Mouse (Mus musculus): ENCODE data around the gene Hk1. TPM values are rescaled to one million over a fixed set of nuclear protein-coding genes. Genes with fewer than 3 reads are reported as not detected.
A peak's percentile ranks its signal among the peaks of the same experiment; 100 is the strongest.

Hk1 gene
- polyA plus RNA-seq (2015; fragmentation: Nextera tagmentation; extraction: Ambion mirVana), result 25.5 and 27.6 TPM in 2 replicates

DNA sequence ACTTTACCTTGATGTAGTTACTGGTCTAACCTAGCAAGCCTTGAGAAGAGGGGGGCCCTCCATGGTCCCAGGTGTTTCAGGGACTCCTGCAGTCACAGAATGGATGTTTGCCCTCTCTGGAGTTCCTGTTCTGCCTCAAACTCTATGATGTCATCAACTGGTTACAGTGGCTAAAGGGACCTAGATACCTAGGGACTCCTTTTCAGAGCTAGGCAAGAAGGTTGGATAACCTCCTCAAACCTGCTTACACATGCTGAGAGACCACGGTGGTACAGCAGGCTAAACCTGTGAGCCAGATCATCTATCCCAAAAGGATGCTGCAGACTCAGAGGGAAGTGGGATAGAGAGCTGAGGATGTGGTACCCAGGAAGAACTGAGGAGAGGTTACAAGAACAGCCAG is at the start of gene Hk1:
Hk1 (minus strand) TSS at position 101 of the 400 bp plus-strand sequence.
- Histone ChIP-seq H3K4me2 (ENCODE audit: low read depth, low read length) (no peak within 1 kb of the TSS), H3K27ac (ENCODE audit: low read length) (no peak within 1 kb of the TSS), H3K36me3 (ENCODE audit: control insufficient read depth, insufficient read depth, low read length) (0 out of 2 replicates have a peak, but pooled peaks cover 3% of the 10 kb centered on the region), H3K4me1 (ENCODE audit: control insufficient read depth, insufficient read depth, low read length) (no peaks in the 10 kb centered on the region), H3K9me3 (ENCODE audit: control insufficient read depth, low read length) (no peaks in the 10 kb centered on the region), H3K27me3 (replicated peaks; ENCODE audit: control insufficient read depth, insufficient read depth, low read length) (no peaks in the 10 kb centered on the region), H3K4me3 (ENCODE audit: low read length) (no peak within 1 kb of the TSS), H3K9ac (ENCODE audit: low read depth, low read length) (no peak within 1 kb of the TSS)
- WGBS, result 84% methylated on average over 1 of the region's 1 CpGs
- ATAC-seq, result no peak

DNA sequence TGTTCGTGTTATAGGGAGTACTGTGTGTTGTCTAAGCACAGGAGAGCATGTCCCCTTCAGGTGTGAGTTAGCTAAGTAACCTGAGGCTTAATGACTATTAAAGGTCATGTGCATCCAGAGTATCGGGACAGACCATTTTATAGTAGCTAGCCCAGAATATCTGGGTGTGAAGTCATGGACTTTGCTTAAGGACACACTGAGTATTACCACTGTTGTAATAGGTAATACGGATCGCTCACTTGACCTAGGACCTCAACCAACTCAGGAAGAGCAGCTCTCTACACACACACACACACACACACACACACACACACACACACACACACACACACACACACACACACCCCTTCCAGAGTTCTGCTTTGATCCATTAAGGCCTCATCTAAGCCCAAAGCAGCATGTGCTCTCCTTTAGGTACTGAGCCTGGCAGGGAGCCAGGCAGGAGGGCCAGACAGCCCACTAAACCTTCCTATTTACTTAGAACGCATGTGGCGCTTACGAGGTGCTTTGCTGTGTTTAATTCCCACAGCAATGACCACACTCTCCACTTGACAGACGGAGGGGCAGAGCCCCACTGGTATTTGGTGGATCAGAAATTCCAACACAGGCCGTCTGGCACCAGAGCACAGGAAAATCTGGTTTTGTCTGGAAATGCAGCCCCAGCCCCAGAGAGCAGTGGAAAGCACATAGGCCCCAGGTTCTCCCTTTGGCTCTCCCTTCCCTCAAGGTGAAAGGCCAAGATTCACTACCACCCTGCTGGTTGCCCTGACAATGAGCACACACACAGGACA is 45.6 kb upstream of the Hk1 start:
- H3K4me1 ChIP-seq (ENCODE audit: control insufficient read depth, insufficient read depth, low read length), result peaks cover 26% of the 10 kb centered on the region

DNA sequence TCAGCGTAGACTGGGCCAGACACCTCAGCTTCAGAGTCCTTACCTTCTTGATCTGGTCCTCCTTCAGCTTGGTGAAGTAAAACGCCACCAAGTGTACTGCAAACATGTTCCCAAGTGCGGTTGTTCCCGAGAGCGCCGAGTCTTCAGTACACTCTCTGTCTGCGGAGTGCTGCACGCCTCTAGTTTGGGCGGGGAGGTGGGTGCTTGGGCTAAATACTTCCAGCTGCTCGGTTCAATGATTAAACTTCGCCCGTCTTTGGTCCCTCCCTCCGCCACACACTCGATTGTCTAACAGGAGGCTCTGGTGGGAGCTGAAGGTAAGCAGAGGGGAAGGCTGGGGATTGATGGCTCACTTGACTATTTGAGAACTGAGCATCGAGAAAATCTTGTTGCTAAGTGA is 42.5 kb upstream of the Hk1 start, which contains the start of gene Hkdc1:
Hkdc1 (minus strand) TSS at position 237 of the 400 bp plus-strand sequence.
- Histone ChIP-seq H3K4me2 (ENCODE audit: low read depth, low read length) (peak within 1 kb of the TSS; percentile 44), H3K4me1 (ENCODE audit: control insufficient read depth, insufficient read depth, low read length) (peaks cover 26% of the 10 kb centered on the region), H3K27ac (ENCODE audit: low read length) (peak within 1 kb of the TSS; percentile 72), H3K4me3 (ENCODE audit: low read length) (peak within 1 kb of the TSS; percentile 45), H3K9me3 (ENCODE audit: control insufficient read depth, low read length) (no peaks in the 10 kb centered on the region), H3K36me3 (ENCODE audit: control insufficient read depth, insufficient read depth, low read length) (no peaks in the 10 kb centered on the region), H3K27me3 (replicated peaks; ENCODE audit: control insufficient read depth, insufficient read depth, low read length) (no peaks in the 10 kb centered on the region), H3K9ac (ENCODE audit: low read depth, low read length) (peak within 1 kb of the TSS; percentile 59)
- WGBS, result 33% methylated on average over 15 of the region's 15 CpGs
- ATAC-seq, result peak; percentile 58

More for the DNA sequence above, 45.6 kb upstream of the Hk1 start:
- Histone ChIP-seq H3K27me3 (replicated peaks; ENCODE audit: control insufficient read depth, insufficient read depth, low read length) (no peaks in the 10 kb centered on the region), H3K9ac (ENCODE audit: low read depth, low read length) (peak overlapping the region; percentile 44), H3K27ac (ENCODE audit: low read length) (peak overlapping the region; percentile 80), H3K4me2 (ENCODE audit: low read depth, low read length) (peak overlapping the region; percentile 12; the same call in 1 of the 2 replicates), H3K36me3 (ENCODE audit: control insufficient read depth, insufficient read depth, low read length) (peaks cover 9% of the 10 kb centered on the region; the same call in 1 of the 2 replicates), H3K4me3 (ENCODE audit: low read length) (no peak overlapping the region), H3K9me3 (ENCODE audit: control insufficient read depth, low read length) (no peaks in the 10 kb centered on the region)
- WGBS, result 31% methylated on average over 9 of the region's 9 CpGs
- ATAC-seq, result peak; percentile 70

DNA sequence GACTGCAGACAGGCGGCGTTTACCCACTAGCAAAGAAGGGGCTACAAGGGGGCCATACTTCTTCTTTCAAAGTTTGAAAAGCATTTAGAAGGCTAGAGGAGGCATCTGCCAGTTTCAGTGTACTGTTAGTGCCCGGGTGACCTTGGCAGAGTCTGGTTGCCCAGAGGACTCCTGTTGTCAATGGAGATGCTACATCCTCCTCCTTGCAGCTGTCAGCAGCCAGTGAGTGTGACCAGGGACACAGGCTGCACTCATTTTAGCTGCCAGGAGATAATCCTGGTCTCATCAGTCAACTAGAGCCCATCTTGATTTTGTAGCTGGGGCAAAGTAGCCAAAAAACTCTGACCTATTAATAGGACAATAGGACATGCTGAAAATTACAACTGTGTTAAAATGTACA is 41.4 kb upstream of the Hk1 start:
- peak overlapping the region; percentile 59 for H3K9ac ChIP-seq (ENCODE audit: low read depth, low read length)

DNA sequence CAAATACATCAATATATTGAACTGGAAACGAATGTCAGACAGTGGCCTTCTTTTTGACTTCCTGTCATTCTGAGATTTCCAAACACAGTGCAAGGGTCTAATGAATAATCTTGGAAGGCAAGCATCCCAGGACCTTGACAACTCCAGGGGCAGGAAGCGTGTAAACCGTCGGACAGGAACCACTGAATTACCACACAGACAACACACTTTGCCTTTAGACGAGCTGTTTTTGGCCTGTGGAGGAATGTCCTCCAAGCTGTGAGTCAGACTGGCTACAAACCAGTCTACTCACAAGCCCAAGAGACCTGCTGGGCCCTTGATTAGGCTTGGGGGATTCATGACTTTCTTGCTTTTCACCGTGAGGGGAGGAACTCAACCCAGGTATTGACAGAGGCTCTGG is 40.7 kb upstream of the Hk1 start:
- H3K4me3 ChIP-seq (ENCODE audit: low read length), result peak overlapping the region; percentile 45
- peak overlapping the region; percentile 44 for H3K4me2 ChIP-seq (ENCODE audit: low read depth, low read length)
- peaks cover 21% of the 10 kb centered on the region for H3K4me1 ChIP-seq (ENCODE audit: control insufficient read depth, insufficient read depth, low read length)
- H3K27ac ChIP-seq (ENCODE audit: low read length), result peak overlapping the region; percentile 72
- H3K27me3 ChIP-seq (replicated peaks; ENCODE audit: control insufficient read depth, insufficient read depth, low read length), result no peaks in the 10 kb centered on the region
- no peak for ATAC-seq
- peak overlapping the region; percentile 59 for H3K9ac ChIP-seq (ENCODE audit: low read depth, low read length)
- 45% methylated on average over 6 of the region's 6 CpGs for WGBS
- no peaks in the 10 kb centered on the region for H3K9me3 ChIP-seq (ENCODE audit: control insufficient read depth, low read length)
- H3K36me3 ChIP-seq (ENCODE audit: control insufficient read depth, insufficient read depth, low read length), result no peaks in the 10 kb centered on the region

More for the DNA sequence above, 41.4 kb upstream of the Hk1 start:
- Histone ChIP-seq H3K4me1 (ENCODE audit: control insufficient read depth, insufficient read depth, low read length) (peaks cover 25% of the 10 kb centered on the region), H3K9me3 (ENCODE audit: control insufficient read depth, low read length) (no peaks in the 10 kb centered on the region), H3K27me3 (replicated peaks; ENCODE audit: control insufficient read depth, insufficient read depth, low read length) (no peaks in the 10 kb centered on the region), H3K4me3 (ENCODE audit: low read length) (peak overlapping the region; percentile 45), H3K4me2 (ENCODE audit: low read depth, low read length) (peak overlapping the region; percentile 44), H3K36me3 (ENCODE audit: control insufficient read depth, insufficient read depth, low read length) (no peaks in the 10 kb centered on the region), H3K27ac (ENCODE audit: low read length) (peak overlapping the region; percentile 72)
- no peak for ATAC-seq
- 76% methylated on average over 3 of the region's 3 CpGs for WGBS

DNA sequence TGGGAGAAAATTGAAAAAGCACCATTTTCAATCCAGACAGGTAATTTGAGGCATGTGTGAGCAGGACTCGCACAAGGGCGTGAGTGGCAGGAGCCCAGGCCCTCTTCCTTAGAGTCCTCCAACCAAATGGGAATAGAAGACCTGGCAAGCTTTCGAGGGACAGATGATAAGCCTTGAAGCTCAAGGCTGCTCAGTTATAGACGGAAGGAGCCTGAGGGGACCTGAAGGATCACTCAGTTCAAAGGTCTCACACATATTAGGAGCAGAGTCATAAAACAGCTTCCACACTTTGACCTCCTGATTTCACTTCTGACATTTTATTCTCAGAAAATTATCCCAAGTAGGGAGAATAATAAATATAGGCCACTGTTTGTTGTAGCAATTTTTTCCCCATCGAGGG is 39.7 kb upstream of the Hk1 start:
- Histone ChIP-seq H3K4me1 (ENCODE audit: control insufficient read depth, insufficient read depth, low read length) (peaks cover 18% of the 10 kb centered on the region), H3K27ac (ENCODE audit: low read length) (peak overlapping the region; percentile 58), H3K4me2 (ENCODE audit: low read depth, low read length) (0 out of 2 replicates have a peak overlapping the region, but pooled peaks have one; percentile 26), H3K4me3 (ENCODE audit: low read length) (no peak overlapping the region), H3K9ac (ENCODE audit: low read depth, low read length) (no peak overlapping the region), H3K36me3 (ENCODE audit: control insufficient read depth, insufficient read depth, low read length) (no peaks in the 10 kb centered on the region), H3K27me3 (replicated peaks; ENCODE audit: control insufficient read depth, insufficient read depth, low read length) (no peaks in the 10 kb centered on the region), H3K9me3 (ENCODE audit: control insufficient read depth, low read length) (no peaks in the 10 kb centered on the region)
- WGBS, result 58% methylated on average over 5 of the region's 5 CpGs
- ATAC-seq, result peak; percentile 57

DNA sequence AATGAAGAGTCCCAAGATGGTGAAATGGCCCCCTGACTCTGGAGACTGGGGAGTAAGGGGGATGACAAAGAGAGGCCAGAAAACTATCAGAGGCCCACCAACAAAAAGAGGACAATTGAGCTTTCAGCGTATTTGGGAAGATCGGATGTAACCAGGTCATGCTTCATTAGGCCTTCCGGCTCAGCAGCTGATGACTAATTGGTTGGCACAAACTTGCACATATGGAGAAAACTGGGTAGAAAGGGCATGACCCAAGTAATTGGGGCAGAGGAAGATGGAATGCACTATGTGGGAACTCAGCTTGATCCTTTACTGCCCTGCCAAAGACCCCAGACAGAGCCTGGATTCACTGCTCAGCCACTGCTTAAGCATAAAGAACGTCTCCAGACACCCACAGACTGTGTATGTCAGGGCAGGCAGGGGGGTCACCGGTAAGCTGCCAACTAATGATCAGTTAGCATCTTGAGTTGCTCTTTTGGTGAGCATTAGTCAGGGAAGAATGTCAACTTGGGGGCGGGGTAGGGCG is 39.2 kb upstream of the Hk1 start:
- WGBS, result 72% methylated on average over 7 of the region's 7 CpGs
- Histone ChIP-seq H3K9ac (ENCODE audit: low read depth, low read length) (no peak overlapping the region), H3K36me3 (ENCODE audit: control insufficient read depth, insufficient read depth, low read length) (no peaks in the 10 kb centered on the region), H3K27ac (ENCODE audit: low read length) (peak overlapping the region; percentile 58), H3K4me2 (ENCODE audit: low read depth, low read length) (0 out of 2 replicates have a peak overlapping the region, but pooled peaks have one; percentile 26), H3K9me3 (ENCODE audit: control insufficient read depth, low read length) (no peaks in the 10 kb centered on the region), H3K27me3 (replicated peaks; ENCODE audit: control insufficient read depth, insufficient read depth, low read length) (no peaks in the 10 kb centered on the region), H3K4me1 (ENCODE audit: control insufficient read depth, insufficient read depth, low read length) (peaks cover 13% of the 10 kb centered on the region; the same call in 1 of the 2 replicates), H3K4me3 (ENCODE audit: low read length) (no peak overlapping the region)
- ATAC-seq, result no peak

DNA sequence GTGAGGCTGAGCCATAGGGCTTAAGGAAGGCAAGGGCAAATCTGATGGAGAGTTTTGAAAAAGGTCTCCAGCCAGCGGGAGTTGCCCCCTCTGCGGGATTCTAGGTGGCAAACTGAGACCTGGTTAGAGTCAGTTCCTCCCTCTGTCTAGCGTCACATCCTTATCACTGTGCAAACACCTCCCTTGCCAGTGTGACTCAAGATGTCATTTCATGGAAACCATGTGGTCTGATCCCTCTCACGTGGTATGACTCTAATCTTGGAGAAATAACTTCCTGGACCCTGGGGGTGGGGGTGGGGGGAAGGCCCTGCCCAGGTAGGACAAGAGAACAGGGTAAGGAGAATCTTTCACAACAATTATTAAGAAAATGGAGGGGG is 33.9 kb upstream of the Hk1 start:
- Histone ChIP-seq H3K4me3 (ENCODE audit: low read length) (peak overlapping the region; percentile 18; the same call in 1 of the 2 replicates), H3K36me3 (ENCODE audit: control insufficient read depth, insufficient read depth, low read length) (no peaks in the 10 kb centered on the region), H3K27ac (ENCODE audit: low read length) (peak overlapping the region; percentile 98), H3K9ac (ENCODE audit: low read depth, low read length) (peak overlapping the region; percentile 61), H3K4me1 (ENCODE audit: control insufficient read depth, insufficient read depth, low read length) (peaks cover 19% of the 10 kb centered on the region; the same call in 1 of the 2 replicates), H3K9me3 (ENCODE audit: control insufficient read depth, low read length) (no peaks in the 10 kb centered on the region), H3K4me2 (ENCODE audit: low read depth, low read length) (peak overlapping the region; percentile 49), H3K27me3 (replicated peaks; ENCODE audit: control insufficient read depth, insufficient read depth, low read length) (no peaks in the 10 kb centered on the region)
- peak; percentile 83 for ATAC-seq
- 26% methylated on average over 4 of the region's 4 CpGs for WGBS

DNA sequence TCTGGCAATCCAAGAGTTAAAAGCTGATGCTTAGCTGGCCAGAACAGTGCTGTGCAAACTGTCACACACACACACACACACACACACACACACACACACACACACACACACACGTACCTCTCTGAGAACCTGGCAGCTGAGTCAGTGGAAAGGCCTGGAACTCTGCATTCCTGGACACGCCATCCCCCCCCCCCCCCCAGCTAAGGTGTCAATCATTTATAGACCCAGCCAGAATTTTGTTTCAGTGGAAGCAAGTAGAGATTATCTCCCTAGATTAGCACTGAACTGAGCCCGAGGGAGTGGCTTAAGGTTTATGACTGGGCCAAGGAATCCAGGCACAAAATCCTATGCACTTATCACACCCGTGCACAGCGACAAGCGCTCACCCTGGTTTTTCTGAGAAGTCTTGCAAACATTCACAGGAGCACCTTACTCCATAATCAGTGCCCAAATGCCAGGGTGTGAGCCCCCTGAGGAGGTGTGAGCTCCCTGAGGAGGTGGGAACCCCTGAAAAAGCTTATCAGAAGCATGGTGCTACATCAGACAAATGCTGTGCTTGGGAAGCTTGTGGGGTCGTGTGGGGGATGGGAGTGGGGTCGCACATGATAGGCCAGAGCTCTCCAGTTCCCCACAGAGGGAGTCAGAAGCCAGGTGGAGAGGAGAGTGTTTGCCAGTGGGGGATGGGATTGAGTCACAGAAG is 33.3 kb upstream of the Hk1 start:
- Histone ChIP-seq H3K4me2 (ENCODE audit: low read depth, low read length) (peak overlapping the region; percentile 49), H3K27ac (ENCODE audit: low read length) (peak overlapping the region; percentile 98), H3K9ac (ENCODE audit: low read depth, low read length) (peak overlapping the region; percentile 61), H3K9me3 (ENCODE audit: control insufficient read depth, low read length) (no peaks in the 10 kb centered on the region), H3K4me3 (ENCODE audit: low read length) (peak overlapping the region; percentile 18; the same call in 1 of the 2 replicates), H3K36me3 (ENCODE audit: control insufficient read depth, insufficient read depth, low read length) (no peaks in the 10 kb centered on the region), H3K4me1 (ENCODE audit: control insufficient read depth, insufficient read depth, low read length) (peaks cover 19% of the 10 kb centered on the region; the same call in 1 of the 2 replicates), H3K27me3 (replicated peaks; ENCODE audit: control insufficient read depth, insufficient read depth, low read length) (no peaks in the 10 kb centered on the region)
- WGBS, result 12% methylated on average over 8 of the region's 8 CpGs
- peak; percentile 84 for ATAC-seq

All from intestine, embryonic 16.5 days (tissue).